Mouse (Mus musculus): ENCODE data around the gene Chrna10. TPM values are rescaled to one million over a fixed set of nuclear protein-coding genes. Genes with fewer than 3 reads are reported as not detected.

Gene Chrna10
- polyA plus RNA-seq (2012) = not detected in 2 replicates

GRCm38 (mm10) chr7:102116579-102117331 lies at the start of gene Chrna10:
TSS of gene Chrna10 (minus strand) at chr7:102116828.
- TF ChIP-seq GATA1 (IDR thresholded peaks at IDR 0.05; ENCODE audit: low read length) = no peak

GRCm38 (mm10) chr7:102153691-102154090 lies 37.1 kb upstream of the Chrna10 start:
- TF ChIP-seq GATA1 (IDR thresholded peaks at IDR 0.05; ENCODE audit: low read length) = no peak

- TF ChIP-seq GATA1 (IDR thresholded peaks at IDR 0.05; ENCODE audit: low read length) = no peak
Measured at GRCm38 (mm10) chr7:102137898-102138297, 21.3 kb upstream of the Chrna10 start.

GRCm38 (mm10) chr7:102137464-102137863 lies 20.8 kb upstream of the Chrna10 start:
- TF ChIP-seq GATA1 (IDR thresholded peaks at IDR 0.05; ENCODE audit: low read length) = no peak

GRCm38 (mm10) chr7:102132395-102132794 lies 15.8 kb upstream of the Chrna10 start:
- TF ChIP-seq GATA1 (IDR thresholded peaks at IDR 0.05; ENCODE audit: low read length) = no peak

- TF ChIP-seq GATA1 (IDR thresholded peaks at IDR 0.05; ENCODE audit: low read length) = no peak
Measured at GRCm38 (mm10) chr7:102120326-102120725, 3.7 kb upstream of the Chrna10 start.

GRCm38 (mm10) chr7:102117382-102117781 lies 754 bp upstream of the Chrna10 start:
- no peak for TF ChIP-seq GATA1 (IDR thresholded peaks at IDR 0.05; ENCODE audit: low read length)

- no peak for TF ChIP-seq GATA1 (IDR thresholded peaks at IDR 0.05; ENCODE audit: low read length)
Measured at GRCm38 (mm10) chr7:102113151-102113729, 3.4 kb downstream of the Chrna10 start.

GRCm38 (mm10) chr7:102109746-102110145 lies 6.9 kb downstream of the Chrna10 start:
- TF ChIP-seq GATA1 (IDR thresholded peaks at IDR 0.05; ENCODE audit: low read length) = no peak

GRCm38 (mm10) chr7:102109171-102109570 lies 7.5 kb downstream of the Chrna10 start, which contains the start of gene Art5:
TSS of gene Art5 (minus strand) at chr7:102109489.
- no peak for TF ChIP-seq GATA1 (IDR thresholded peaks at IDR 0.05; ENCODE audit: low read length)

- no peak for TF ChIP-seq GATA1 (IDR thresholded peaks at IDR 0.05; ENCODE audit: low read length)
Measured at GRCm38 (mm10) chr7:102108206-102108605, 8.4 kb downstream of the Chrna10 start.

- no peak for TF ChIP-seq GATA1 (IDR thresholded peaks at IDR 0.05; ENCODE audit: low read length)
Measured at GRCm38 (mm10) chr7:102106700-102107141, 9.9 kb downstream of the Chrna10 start.

- no peak for TF ChIP-seq GATA1 (IDR thresholded peaks at IDR 0.05; ENCODE audit: low read length)
Measured at GRCm38 (mm10) chr7:102104126-102104525, 12.5 kb downstream of the Chrna10 start.

GRCm38 (mm10) chr7:102103555-102103954 lies 13.1 kb downstream of the Chrna10 start:
- no peak for TF ChIP-seq GATA1 (IDR thresholded peaks at IDR 0.05; ENCODE audit: low read length)

- no peak for TF ChIP-seq GATA1 (IDR thresholded peaks at IDR 0.05; ENCODE audit: low read length)
Measured at GRCm38 (mm10) chr7:102102696-102103095, 13.9 kb downstream of the Chrna10 start.

GRCm38 (mm10) chr7:102102241-102102640 lies 14.4 kb downstream of the Chrna10 start:
- no peak for TF ChIP-seq GATA1 (IDR thresholded peaks at IDR 0.05; ENCODE audit: low read length)

- no peak for TF ChIP-seq GATA1 (IDR thresholded peaks at IDR 0.05; ENCODE audit: low read length)
Measured at GRCm38 (mm10) chr7:102101487-102101886, 15.1 kb downstream of the Chrna10 start, which contains the start of gene Art1. TSS of gene Art1 (plus strand) at chr7:102101743.
